Mouse (Mus musculus) ovary, adult 18-20 months (tissue): Measurements from ENCODE around the gene Mrtfa.

Experiments used
- DNase-seq: peaks from one replicate; pipeline ENCODE4 v3.0.0; 2022; ENCODE audit warnings: low spot score, mixed read lengths

The Mrtfa gene

GRCm38 (mm10) chr15:81099269-81099668 is 91.3 kb downstream of the Mrtfa start:
- DNase-seq = no peak

DNA sequence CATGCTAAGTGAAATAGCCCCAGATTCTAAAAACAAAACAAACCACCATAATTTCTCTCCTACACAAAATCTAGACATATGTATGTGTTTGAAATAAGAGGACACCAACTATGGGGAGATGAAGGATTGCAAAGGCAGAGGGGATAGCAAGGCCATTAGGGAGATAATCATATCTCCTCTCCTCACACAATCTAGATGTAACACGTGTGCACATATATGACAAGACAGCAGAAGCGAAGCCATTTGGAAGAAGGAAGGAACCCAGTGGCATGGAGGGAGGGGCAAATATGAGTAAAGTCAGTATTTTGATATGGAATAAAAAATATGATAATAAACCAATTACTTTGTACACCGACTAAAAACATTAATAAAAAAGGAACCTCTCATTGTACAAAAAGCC is 91.9 kb downstream of the Mrtfa start:
- DNase-seq = no peak

DNA sequence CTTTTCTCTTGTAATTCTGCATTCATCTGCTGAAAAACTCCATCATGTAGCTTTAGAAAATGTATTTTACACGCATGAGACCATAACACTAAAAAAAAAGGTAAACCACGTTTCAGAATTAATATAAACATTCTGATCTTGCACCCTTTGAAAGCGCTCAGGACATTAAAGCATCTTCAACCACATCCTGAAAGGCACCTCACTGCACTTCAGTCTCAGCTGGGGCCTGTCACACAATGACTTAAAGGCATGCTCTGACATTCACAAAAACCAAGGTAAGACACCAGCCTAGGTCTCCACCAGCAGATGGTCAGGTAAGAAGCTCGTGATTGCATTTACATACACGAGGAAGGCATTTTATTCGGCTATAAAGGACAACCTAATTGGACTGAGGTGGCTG is 92.7 kb downstream of the Mrtfa start:
- no peak for DNase-seq

GRCm38 (mm10) chr15:81097456-81097855 is 93.1 kb downstream of the Mrtfa start:
- no peak for DNase-seq

- DNase-seq = peak; percentile 16
Measured at GRCm38 (mm10) chr15:81096329-81097055, 94.1 kb downstream of the Mrtfa start.

DNA sequence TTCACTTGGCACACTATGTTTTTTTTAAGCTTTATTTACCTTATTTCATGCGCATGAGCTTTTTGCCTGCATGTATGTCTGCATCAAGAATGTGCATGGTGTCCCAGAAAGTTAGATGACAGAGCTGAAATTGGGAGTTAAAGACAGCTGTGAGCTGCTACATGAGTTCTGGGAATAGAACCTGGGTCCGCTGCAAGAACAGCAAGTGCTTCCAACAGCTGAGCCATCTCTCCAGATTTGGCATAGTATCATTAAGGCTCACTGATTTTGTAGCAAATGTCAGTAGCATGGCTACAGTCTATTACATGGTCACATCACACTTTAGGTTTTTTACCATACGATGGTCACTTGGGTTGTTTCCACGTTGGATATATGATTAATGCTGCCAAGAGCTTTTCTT is 97.5 kb downstream of the Mrtfa start:
- DNase-seq = no peak

DNA sequence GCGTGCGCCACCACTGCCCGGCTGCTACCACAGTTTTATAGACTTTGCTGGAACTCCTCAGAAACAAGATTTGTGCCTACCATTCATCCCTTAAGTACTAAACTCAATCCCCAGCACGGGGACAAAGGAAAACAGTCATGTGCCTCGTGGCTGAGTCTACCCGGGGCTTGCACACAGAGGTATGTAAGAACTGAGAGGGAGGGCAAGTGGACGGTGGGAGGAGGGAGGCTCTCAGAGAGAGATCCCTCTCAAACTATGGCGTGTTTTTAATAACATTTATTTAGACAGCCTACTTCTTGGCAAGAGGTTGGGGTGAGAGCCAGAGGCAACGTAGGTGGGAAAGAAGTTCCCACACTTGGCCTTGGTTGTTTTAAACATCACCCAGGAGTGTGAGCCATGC is 98.8 kb downstream of the Mrtfa start:
- DNase-seq = peak; percentile 22

GRCm38 (mm10) chr15:81087529-81087928 is 103.0 kb downstream of the Mrtfa start:
- DNase-seq = no peak

GRCm38 (mm10) chr15:81086644-81087480 is 103.7 kb downstream of the Mrtfa start:
- DNase-seq = peak; percentile 39

- DNase-seq = no peak
Measured at GRCm38 (mm10) chr15:81083826-81084225, 106.7 kb downstream of the Mrtfa start.

DNA sequence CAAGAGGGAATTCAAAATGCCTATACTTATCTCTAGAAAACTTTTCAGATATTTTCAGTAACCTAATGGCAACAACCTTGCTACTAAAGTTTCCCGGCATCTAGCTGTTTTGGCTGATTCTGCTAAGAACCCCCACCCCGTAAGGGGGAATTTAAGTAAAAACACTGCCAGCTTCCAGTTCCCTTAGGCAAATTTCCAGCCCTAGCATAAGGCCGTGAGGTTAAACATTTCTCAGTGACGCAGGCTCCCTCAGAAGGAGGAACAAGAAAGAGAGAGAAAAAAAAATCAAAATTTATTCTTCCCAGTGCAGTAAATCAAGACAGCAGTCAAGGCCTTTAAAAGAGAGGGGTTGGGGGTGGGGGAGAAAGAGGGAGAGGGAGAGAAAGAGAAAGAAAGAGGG is 107.3 kb downstream of the Mrtfa start:
- peak; percentile 13 for DNase-seq

- no peak for DNase-seq
Measured at GRCm38 (mm10) chr15:81081216-81081615, 109.3 kb downstream of the Mrtfa start.

DNA sequence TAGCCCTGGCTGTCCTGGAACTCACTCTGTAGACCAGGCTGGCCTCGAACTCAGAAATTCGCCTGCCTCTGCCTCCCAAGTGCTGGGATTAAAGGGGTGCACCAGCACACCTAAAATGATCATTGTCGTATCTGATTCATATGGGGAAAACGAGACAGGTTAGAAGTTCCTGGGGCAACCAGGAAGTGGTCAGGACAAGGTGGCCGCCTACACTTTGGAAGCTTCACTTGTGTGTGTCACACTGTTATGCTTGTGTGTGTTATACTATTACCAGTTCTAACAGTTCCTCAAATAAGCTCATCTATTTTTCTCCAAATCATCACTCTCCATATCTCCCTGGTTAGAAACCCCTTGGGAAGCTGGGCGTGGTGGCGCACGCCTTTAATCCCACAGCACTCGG is 110.2 kb downstream of the Mrtfa start:
- no peak for DNase-seq

DNA sequence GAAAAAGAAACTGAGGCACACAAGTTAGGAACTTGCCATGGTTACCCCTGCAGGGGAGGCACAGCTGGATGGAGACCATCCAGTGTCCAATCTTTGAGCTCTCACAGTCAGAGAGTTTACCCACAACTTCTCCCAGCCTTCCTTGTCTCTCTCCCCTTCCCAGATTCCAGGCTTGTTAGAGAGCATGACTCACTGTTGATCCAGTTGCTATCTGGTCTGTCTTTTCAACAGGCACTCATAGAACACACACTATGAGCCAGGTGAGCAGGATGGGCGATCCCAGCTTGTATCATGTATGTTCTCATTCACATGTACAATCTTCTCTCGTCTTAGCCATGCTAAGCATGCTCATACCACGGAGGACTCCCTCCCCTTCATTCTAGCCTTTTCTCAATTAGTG is 111.3 kb downstream of the Mrtfa start:
- no peak for DNase-seq

GRCm38 (mm10) chr15:81077551-81077950 is 113.0 kb downstream of the Mrtfa start:
- DNase-seq = no peak

GRCm38 (mm10) chr15:81074543-81074942 is 116.0 kb downstream of the Mrtfa start:
- DNase-seq = no peak

GRCm38 (mm10) chr15:81073751-81074150 is 116.8 kb downstream of the Mrtfa start:
- DNase-seq = no peak

GRCm38 (mm10) chr15:81072748-81073147 is 117.8 kb downstream of the Mrtfa start:
- no peak for DNase-seq

- DNase-seq = no peak
Measured at GRCm38 (mm10) chr15:81070470-81070869, 120.1 kb downstream of the Mrtfa start.

DNA sequence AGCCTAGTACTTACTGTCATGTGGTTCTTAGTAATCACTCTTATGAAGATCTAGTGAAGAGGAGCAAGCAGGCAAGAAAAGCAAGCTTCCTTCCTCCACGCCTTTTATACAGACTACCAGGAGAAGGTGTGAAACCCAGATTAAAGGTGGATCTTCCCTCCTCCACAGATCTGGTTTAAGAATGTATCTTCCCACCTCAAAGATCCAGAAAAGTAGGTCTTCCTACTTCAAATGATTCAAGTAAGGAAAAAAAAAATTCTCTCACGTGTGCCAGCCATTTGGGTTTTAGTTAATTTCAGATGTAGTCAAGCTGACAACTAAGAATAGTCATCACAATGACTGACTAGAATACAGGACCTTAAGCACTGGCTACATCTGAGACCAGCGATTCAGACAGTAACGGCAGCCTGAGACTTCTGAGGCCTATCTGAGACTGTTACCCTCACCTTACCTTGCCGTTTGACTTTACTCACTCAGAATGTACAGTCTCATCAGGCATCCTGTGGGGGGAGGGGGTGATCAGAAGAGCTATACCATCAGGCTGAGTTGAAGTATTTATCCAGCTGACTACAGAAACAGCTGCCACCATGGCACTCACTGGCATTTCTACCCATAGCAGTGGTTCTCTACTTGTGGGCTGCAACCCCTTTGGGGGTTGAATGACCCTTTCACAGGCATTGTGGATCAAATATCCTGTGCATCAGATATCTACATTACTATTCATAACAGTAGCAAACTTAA is 121.7 kb downstream of the Mrtfa start:
- DNase-seq = no peak

- DNase-seq = no peak
Measured at GRCm38 (mm10) chr15:81067761-81068160, 122.8 kb downstream of the Mrtfa start.

DNA sequence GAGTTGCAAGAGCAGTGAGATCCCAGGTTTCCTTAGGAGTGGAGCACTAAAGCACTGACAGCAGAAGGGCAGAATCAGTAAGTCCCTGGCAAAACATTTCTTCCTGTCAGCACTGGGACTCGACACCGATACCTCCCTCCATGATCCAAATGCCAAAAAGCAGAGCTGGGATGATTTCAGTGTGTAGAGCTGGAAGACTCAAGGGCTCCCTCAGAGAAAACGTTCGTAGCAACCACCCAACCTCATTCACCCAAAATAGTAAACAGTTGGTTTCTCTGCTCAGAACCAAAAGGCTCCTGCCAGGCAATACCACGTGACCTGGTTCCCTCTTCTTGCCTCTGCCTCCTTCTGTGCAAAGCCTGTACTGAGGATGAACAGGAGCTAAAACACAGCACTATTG is 123.6 kb downstream of the Mrtfa start:
- no peak for DNase-seq

DNA sequence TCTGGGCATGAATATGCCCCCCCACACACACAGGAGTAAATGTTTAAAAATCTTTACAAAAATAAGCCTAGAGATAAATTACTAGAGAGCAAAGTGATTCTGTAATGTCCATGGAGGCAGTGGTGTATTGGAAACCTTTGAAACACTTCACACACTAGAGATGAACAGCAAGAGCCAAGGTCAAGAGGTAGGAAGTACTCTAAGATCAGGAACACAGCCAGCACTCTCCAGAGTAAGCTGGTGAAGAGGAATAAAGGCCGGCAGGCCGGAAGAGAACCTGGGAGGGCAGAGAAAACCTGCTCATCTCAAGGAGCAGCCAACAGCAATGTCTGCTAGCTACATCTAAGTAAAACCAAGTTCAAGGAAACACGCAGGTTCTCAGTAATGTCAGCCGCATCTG is 125.9 kb downstream of the Mrtfa start:
- no peak for DNase-seq
